In genomic region chr15:12823455-12824119, GRCm38 (mm10) we compare ENCODE assay signal across 8 mouse cellular contexts. TPM values are rescaled to one million over a fixed set of nuclear protein-coding genes. Genes with fewer than 3 reads are reported as not detected.
DNase-seq lines count a peak whose midpoint lies in the region; ATAC-seq and TF ChIP-seq lines count a peak whose summit lies in the region.

No protein-coding gene starts in this region.

- H3K27me3 ChIP-seq in kidney, embryonic 15.5 days: no peaks in the 10 kb centered on the region
- no peaks in the 10 kb centered on the region for H3K27me3 ChIP-seq in hindbrain, embryonic 16.5 days (replicated peaks; ENCODE audit: control insufficient read depth, insufficient read depth, low read length)
- H3K27me3 ChIP-seq in myocyte (ENCODE audit: control insufficient read depth, insufficient read depth, insufficient read length): no peaks in the 10 kb centered on the region

- peak overlapping the region; percentile 95 for H3K4me3 ChIP-seq in kidney, embryonic 15.5 days (replicated peaks)
- peak overlapping the region; percentile 98 for H3K4me3 ChIP-seq in hindbrain, embryonic 16.5 days (ENCODE audit: low read length)
- H3K4me3 ChIP-seq in myocyte: peak overlapping the region; percentile 90

- no peak for DNase-seq in kidney, postnatal 25 days
- DNase-seq in c-Kit-positive CD71-positive TER-119-negative erythroid progenitor cells, embryonic 14.5 days (ENCODE audit: low read depth): peak; percentile 41
- no peak for DNase-seq in right cerebral cortex, postnatal 36 days (ENCODE audit: low spot score in 2 of 2)
- DNase-seq in layer of hippocampus, postnatal 25 days (ENCODE audit: extremely low spot score in 1 of 2, low spot score in 1 of 2): no peak

- no peak for TF ChIP-seq POLR2A in myocyte (IDR thresholded peaks at IDR 0.05; ENCODE audit: insufficient read length, low read depth)

- no peak for ATAC-seq in kidney, embryonic 15.5 days (replicated peaks; ENCODE audit: low FRiP score)
- no peak for ATAC-seq in hindbrain, embryonic 16.5 days
- ATAC-seq in inflammation-experienced regulatory T-cells, adult 6 months: no peak

- H3K4me2 ChIP-seq in kidney, embryonic 15.5 days: peak overlapping the region; percentile 67
- H3K4me2 ChIP-seq in hindbrain, embryonic 16.5 days (ENCODE audit: low read length): peak overlapping the region; percentile 72
- H3K4me2 ChIP-seq in myocyte (ENCODE audit: low read depth): peak overlapping the region; percentile 90

- no peaks in the 10 kb centered on the region for H3K9me3 ChIP-seq in kidney, embryonic 15.5 days (replicated peaks)
- H3K9me3 ChIP-seq in hindbrain, embryonic 16.5 days (ENCODE audit: control insufficient read depth, low read length): no peaks in the 10 kb centered on the region

- H3K9ac ChIP-seq in kidney, embryonic 15.5 days: peak overlapping the region; percentile 92
- H3K9ac ChIP-seq in hindbrain, embryonic 16.5 days (ENCODE audit: low read depth, low read length): peak overlapping the region; percentile 95

- H3K4me1 ChIP-seq in kidney, embryonic 15.5 days: peaks cover 24% of the 10 kb centered on the region
- peaks cover 18% of the 10 kb centered on the region for H3K4me1 ChIP-seq in hindbrain, embryonic 16.5 days (ENCODE audit: control insufficient read depth, insufficient read depth, low read depth, low read length)

- H3ac ChIP-seq in myocyte (ENCODE audit: control insufficient read depth, insufficient read length): peak overlapping the region; percentile 82

- WGBS in kidney, embryonic 15.5 days: 93% methylated on average over 2 of the region's 2 CpGs
- WGBS in hindbrain, embryonic 16.5 days: 89% methylated on average over 2 of the region's 2 CpGs

- peaks cover 57% of the 10 kb centered on the region for H3K36me3 ChIP-seq in kidney, embryonic 15.5 days
- H3K36me3 ChIP-seq in hindbrain, embryonic 16.5 days (ENCODE audit: control insufficient read depth, insufficient read depth, low read length): peaks cover 15% of the 10 kb centered on the region
- peaks cover 30% of the 10 kb centered on the region for H3K36me3 ChIP-seq in myocyte (ENCODE audit: control insufficient read depth, insufficient read depth)

- peak overlapping the region; percentile 83; the same call in 1 of the 2 replicates for H3K27ac ChIP-seq in kidney, embryonic 15.5 days
- H3K27ac ChIP-seq in hindbrain, embryonic 16.5 days (ENCODE audit: low read depth, low read length): no peak overlapping the region

- peaks cover 31% of the 10 kb centered on the region for H3K79me2 ChIP-seq in myocyte (ENCODE audit: control insufficient read depth, insufficient read depth)

TF ChIP-seq in myocyte, 11 proteins besides CTCF, POLR2A, EP300 and RAD21:
- TF ChIP-seq POLR2AphosphoS2 (IDR thresholded peaks at IDR 0.05; ENCODE audit: insufficient read length, low read depth) (no peak), E2F4 (IDR thresholded peaks at IDR 0.05; ENCODE audit: insufficient read depth) (no peak), MYOG (IDR thresholded peaks at IDR 0.05; ENCODE audit: control insufficient read depth in 1 of 3, insufficient read depth in 1 of 3, insufficient read length in 2 of 3, low read depth in 2 of 3) (no peak), CEBPB (IDR thresholded peaks at IDR 0.05; ENCODE audit: insufficient read depth, poor library complexity, severe bottlenecking) (no peak), MYOD1 (IDR thresholded peaks at IDR 0.05; ENCODE audit: control insufficient read depth in 1 of 3, insufficient read length in 2 of 3, low read depth in 2 of 3) (no peak), MAX (IDR thresholded peaks at IDR 0.05; ENCODE audit: low read depth) (no peak)

RNA-seq across cellular contexts. Expression of gene 6030458C11Rik, which starts 0.9 kb away (rescaled TPM):
- 41.1 and 43.1 TPM in 2 replicates for polyA plus RNA-seq in kidney, embryonic 15.5 days (2015; fragmentation: Nextera tagmentation; extraction: Ambion mirVana)
- polyA plus RNA-seq in hindbrain, embryonic 16.5 days (2015; fragmentation: Nextera tagmentation; extraction: Ambion mirVana): 28.8 and 33.7 TPM in 2 replicates
- polyA plus RNA-seq in myocyte (2012; fragmentation: generic; extraction: Trizol): 12.7 TPM
- 10 to 100 TPM; 30.0 to 42.0 (median 31.1) TPM for polyA plus RNA-seq in inflammation-experienced regulatory T-cells, adult 6 months (2017; shearing (Covaris generic))
- total RNA-seq in layer of hippocampus, postnatal 25 days (2021): 10 to 100 TPM; 25.5 to 26.5 TPM

RNA-seq across cellular contexts. Expression of gene Drosha, which starts 1.0 kb away (rescaled TPM):
- 41.4 and 44.7 TPM in 2 replicates for polyA plus RNA-seq in kidney, embryonic 15.5 days (2015; fragmentation: Nextera tagmentation; extraction: Ambion mirVana)
- polyA plus RNA-seq in hindbrain, embryonic 16.5 days (2015; fragmentation: Nextera tagmentation; extraction: Ambion mirVana): 42.7 and 56.4 TPM in 2 replicates
- polyA plus RNA-seq in myocyte (2012; fragmentation: generic; extraction: Trizol): 40.4 TPM
- 10 to 100 TPM; 11.7 to 18.1 (median 14.6) TPM for polyA plus RNA-seq in inflammation-experienced regulatory T-cells, adult 6 months (2017; shearing (Covaris generic))
- total RNA-seq in layer of hippocampus, postnatal 25 days (2021): 10 to 100 TPM; 80.2 to 91.8 TPM
